Mouse (Mus musculus) kidney, embryonic 15.5 days (tissue): ENCODE data around the gene BC049352. TPM values are rescaled to one million over a fixed set of nuclear protein-coding genes. Genes with fewer than 3 reads are reported as not detected.

Experiments used
- ATAC-seq: fragments of 200-750 bp; cut with Nextera tagmentation; replicated peaks from 2 replicates; pipeline ENCODE4 v1.8.0; 2017; ENCODE audit warnings: moderate TSS enrichment; ENCODE audit not compliant: low FRiP score
- H3K27ac ChIP-seq: fragments of 300-500 bp; sonication (generic); 2 replicates; pipeline ENCODE4 v1.5.1; 2015; ENCODE audit warnings: mild to moderate bottlenecking, inconsistent platforms
- H3K27me3 ChIP-seq: fragments of 300-500 bp; sonication (generic); 2 replicates; pipeline ENCODE4 v1.6.1; 2015; ENCODE audit warnings: inconsistent platforms
- H3K36me3 ChIP-seq: fragments of 300-500 bp; sonication (generic); 2 replicates; pipeline ENCODE4 v1.6.1; 2015; ENCODE audit warnings: inconsistent platforms
- H3K4me1 ChIP-seq: fragments of 300-500 bp; sonication (generic); 2 replicates; pipeline ENCODE4 v1.6.1; 2015; ENCODE audit warnings: inconsistent platforms
- H3K4me2 ChIP-seq: fragments of 300-500 bp; sonication (generic); 2 replicates; pipeline ENCODE4 v1.6.1; 2015; ENCODE audit warnings: moderate library complexity, mild to moderate bottlenecking, inconsistent platforms
- H3K4me3 ChIP-seq: fragments of 300-500 bp; sonication (generic); replicated peaks from 2 replicates; pipeline ENCODE4 v1.5.1; 2015; ENCODE audit warnings: mild to moderate bottlenecking, inconsistent platforms
- H3K9ac ChIP-seq: fragments of 300-500 bp; sonication (generic); 2 replicates; pipeline ENCODE4 v1.6.1; 2015; ENCODE audit warnings: mild to moderate bottlenecking, inconsistent platforms
- H3K9me3 ChIP-seq: fragments of 300-500 bp; sonication (generic); replicated peaks from 2 replicates; pipeline ENCODE4 v1.6.1; 2016; ENCODE audit warnings: inconsistent platforms
- WGBS: fragments of 180-500 bp; shearing (Covaris S2); methylation state at CpG from one replicate; pipeline ENCODE4 v1.1.7; 2015; ENCODE audit warnings: mixed read lengths; 5-methylcytosine and 5-hydroxymethylcytosine counted together
- microRNA-seq: library from miRNA; unstranded; fragments of <30 nt; microRNA quantifications from one replicate; pipeline ENCODE4, GENCODE M21; 2016
- polyA plus RNA-seq: library from polyadenylated mRNA; unstranded; fragments of >200 nt; fragmentation: Nextera tagmentation; extraction: Ambion mirVana; gene quantifications from 2 replicates; pipeline ENCODE4 v1.2.1, GENCODE M21; 2015

BC049352 gene
- polyA plus RNA-seq, 1 experiment from 2014 or later, result not detected

- no peaks in the 10 kb centered on the region for H3K4me1 ChIP-seq
- H3K36me3 ChIP-seq, result no peaks in the 10 kb centered on the region
- H3K9ac ChIP-seq, result no peak overlapping the region
- H3K27ac ChIP-seq, result no peak overlapping the region
- 74% methylated on average over 3 of the region's 3 CpGs for WGBS
- no peak overlapping the region for H3K4me2 ChIP-seq
- no peaks in the 10 kb centered on the region for H3K27me3 ChIP-seq
- no peak for ATAC-seq
- no peak overlapping the region for H3K4me3 ChIP-seq
- H3K9me3 ChIP-seq, result no peaks in the 10 kb centered on the region
Observed at GRCm38 (mm10) chr9:45280059-45280458, 98.3 kb downstream of the BC049352 start.

- ATAC-seq, result no peak
- H3K27ac ChIP-seq, result no peak overlapping the region
Observed at GRCm38 (mm10) chr9:45280891-45281290, 99.1 kb downstream of the BC049352 start.

GRCm38 (mm10) chr9:45282466-45282865 lies 100.7 kb downstream of the BC049352 start:
- Histone ChIP-seq H3K4me3 (no peak overlapping the region), H3K9me3 (no peaks in the 10 kb centered on the region), H3K36me3 (no peaks in the 10 kb centered on the region), H3K9ac (no peak overlapping the region), H3K4me1 (no peaks in the 10 kb centered on the region), H3K4me2 (no peak overlapping the region), H3K27ac (no peak overlapping the region), H3K27me3 (no peaks in the 10 kb centered on the region)
- WGBS, result 84% methylated on average over 5 of the region's 5 CpGs
- ATAC-seq, result no peak

More at GRCm38 (mm10) chr9:45280891-45281290, 99.1 kb downstream of the BC049352 start:
- Histone ChIP-seq H3K4me1 (no peaks in the 10 kb centered on the region), H3K9ac (no peak overlapping the region), H3K9me3 (no peaks in the 10 kb centered on the region), H3K4me3 (no peak overlapping the region), H3K27me3 (no peaks in the 10 kb centered on the region), H3K4me2 (no peak overlapping the region), H3K36me3 (no peaks in the 10 kb centered on the region)
- 90% methylated on average over 3 of the region's 3 CpGs for WGBS

- 84% methylated on average over 11 of the region's 11 CpGs for WGBS
- Histone ChIP-seq H3K4me1 (no peaks in the 10 kb centered on the region), H3K27me3 (no peaks in the 10 kb centered on the region), H3K4me3 (no peak overlapping the region), H3K9ac (no peak overlapping the region), H3K9me3 (no peaks in the 10 kb centered on the region), H3K36me3 (no peaks in the 10 kb centered on the region), H3K27ac (no peak overlapping the region), H3K4me2 (no peak overlapping the region)
- ATAC-seq, result no peak
Observed at GRCm38 (mm10) chr9:45291481-45292168, 109.8 kb downstream of the BC049352 start.

GRCm38 (mm10) chr9:45294210-45295011 lies 112.6 kb downstream of the BC049352 start:
- ATAC-seq, result no peak
- no peak overlapping the region for H3K4me3 ChIP-seq

GRCm38 (mm10) chr9:45299231-45300006 lies 117.6 kb downstream of the BC049352 start:
- 82% methylated on average over 11 of the region's 11 CpGs for WGBS
- H3K9ac ChIP-seq, result no peak overlapping the region
- no peak overlapping the region for H3K4me2 ChIP-seq

More at GRCm38 (mm10) chr9:45294210-45295011, 112.6 kb downstream of the BC049352 start:
- H3K4me1 ChIP-seq, result no peaks in the 10 kb centered on the region
- 0 out of 2 replicates have a peak, but pooled peaks cover 4% of the 10 kb centered on the region for H3K27me3 ChIP-seq
- no peak overlapping the region for H3K9ac ChIP-seq
- no peaks in the 10 kb centered on the region for H3K9me3 ChIP-seq
- H3K4me2 ChIP-seq, result no peak overlapping the region
- no peak overlapping the region for H3K27ac ChIP-seq
- H3K36me3 ChIP-seq, result no peaks in the 10 kb centered on the region
- 54% methylated on average over 10 of the region's 10 CpGs for WGBS

More at GRCm38 (mm10) chr9:45299231-45300006, 117.6 kb downstream of the BC049352 start:
- H3K4me3 ChIP-seq, result no peak overlapping the region
- H3K4me1 ChIP-seq, result peaks cover 8% of the 10 kb centered on the region
- 0 out of 2 replicates have a peak, but pooled peaks cover 4% of the 10 kb centered on the region for H3K27me3 ChIP-seq
- H3K9me3 ChIP-seq, result peaks cover 4% of the 10 kb centered on the region; the same call in 1 of the 2 replicates
- H3K36me3 ChIP-seq, result no peaks in the 10 kb centered on the region
- H3K27ac ChIP-seq, result no peak overlapping the region
- ATAC-seq, result no peak

Small RNA genes within 50 kb of the gene (microRNA-seq; reads per million reads assigned to microRNA genes)
- gene Mir7086, result not detected

Other genes with a start within 250 kb of the BC049352 start
- 23.7 and 25.5 TPM in 2 replicates for gene Ube4a, start 216.4 kb upstream of the BC049352 start, polyA plus RNA-seq
- not detected in 2 replicates for gene Cd3g, start 201.6 kb upstream of the BC049352 start, polyA plus RNA-seq
- not detected in 2 replicates for gene Cd3d, start 200.2 kb upstream of the BC049352 start, polyA plus RNA-seq
- gene Cd3e, start 172.4 kb upstream of the BC049352 start, polyA plus RNA-seq, result 0.28 TPM in 1 of 2 replicates, not detected in the other
- 17.9 and 20.5 TPM in 2 replicates for gene Mpzl2, start 142.2 kb upstream of the BC049352 start, polyA plus RNA-seq
- gene Mpzl3, start 126.8 kb upstream of the BC049352 start, polyA plus RNA-seq, result 2.7 and 3.0 TPM in 2 replicates
- 0.19 and 0.42 TPM in 2 replicates for gene Jaml, start 102.8 kb upstream of the BC049352 start, polyA plus RNA-seq
- 4.6 and 5.4 TPM in 2 replicates for gene Scn2b, start 64.2 kb upstream of the BC049352 start, polyA plus RNA-seq
- 0.51 and 0.62 TPM in 2 replicates for gene Scn4b, start 43.6 kb upstream of the BC049352 start, polyA plus RNA-seq
- gene Tmprss4, start 22.1 kb downstream of the BC049352 start, polyA plus RNA-seq, result 0.27 and 1.4 TPM in 2 replicates
- gene Il10ra, start 87.1 kb downstream of the BC049352 start, polyA plus RNA-seq, result 0.77 and 1.2 TPM in 2 replicates
- 0.23 and 0.38 TPM in 2 replicates for gene Tmprss13, start 137.1 kb downstream of the BC049352 start, polyA plus RNA-seq
- 178 and 187 TPM in 2 replicates for gene Fxyd6, start 188.2 kb downstream of the BC049352 start, polyA plus RNA-seq
- gene Fxyd2, start 217.7 kb downstream of the BC049352 start, polyA plus RNA-seq, result 451 and 476 TPM in 2 replicates
- 0.13 and 0.30 TPM in 2 replicates for gene Dscaml1, start 244.6 kb downstream of the BC049352 start, polyA plus RNA-seq